Mouse (Mus musculus): ENCODE measurements around the gene 6330409D20Rik. TPM values are rescaled to one million over a fixed set of nuclear protein-coding genes. Genes with fewer than 3 reads are reported as not detected.

Gene 6330409D20Rik
- polyA plus RNA-seq (2016; fragmentation: Nextera tagmentation; extraction: Ambion mirVana) = 1.9 and 2.1 TPM in 2 replicates

GRCm38 (mm10) chr2:32740916-32741272, at the start of gene 6330409D20Rik:
Gene 6330409D20Rik (minus strand): TSS chr2:32741016.
- 5% methylated on average over 11 of the region's 11 CpGs for WGBS
- 0 out of 2 replicates have a peak, but pooled peaks have one; percentile 0 for ATAC-seq (ENCODE audit: low FRiP score)
- H3K27me3 ChIP-seq = peaks cover 20% of the 10 kb centered on the region; the same call in 1 of the 2 replicates

GRCm38 (mm10) chr2:32788581-32788980, 47.8 kb upstream of the 6330409D20Rik start:
- Histone ChIP-seq H3K9ac (no peak overlapping the region), H3K4me2 (no peak overlapping the region), H3K36me3 (replicated peaks) (peaks cover 22% of the 10 kb centered on the region), H3K27me3 (no peaks in the 10 kb centered on the region), H3K9me3 (no peaks in the 10 kb centered on the region), H3K4me1 (no peaks in the 10 kb centered on the region), H3K4me3 (replicated peaks) (no peak overlapping the region), H3K27ac (no peak overlapping the region)
- 73% methylated on average over 2 of the region's 2 CpGs for WGBS
- ATAC-seq (ENCODE audit: low FRiP score) = no peak

More at GRCm38 (mm10) chr2:32740916-32741272, at the start of gene 6330409D20Rik:
- peak within 1 kb of the TSS; percentile 77 for H3K9ac ChIP-seq
- peak within 1 kb of the TSS; percentile 96 for H3K4me2 ChIP-seq
- peaks cover 36% of the 10 kb centered on the region for H3K4me1 ChIP-seq
- H3K27ac ChIP-seq = peak within 1 kb of the TSS; percentile 88
- peaks cover 13% of the 10 kb centered on the region for H3K36me3 ChIP-seq (replicated peaks)
- H3K4me3 ChIP-seq (replicated peaks) = peak within 1 kb of the TSS; percentile 68
- no peaks in the 10 kb centered on the region for H3K9me3 ChIP-seq

GRCm38 (mm10) chr2:32787176-32787575, 46.4 kb upstream of the 6330409D20Rik start:
- Histone ChIP-seq H3K36me3 (replicated peaks) (peaks cover 18% of the 10 kb centered on the region), H3K4me2 (no peak overlapping the region), H3K9me3 (no peaks in the 10 kb centered on the region), H3K4me1 (no peaks in the 10 kb centered on the region), H3K27me3 (no peaks in the 10 kb centered on the region), H3K4me3 (replicated peaks) (no peak overlapping the region), H3K27ac (no peak overlapping the region), H3K9ac (no peak overlapping the region)
- WGBS = 62% methylated on average over 6 of the region's 6 CpGs
- ATAC-seq (ENCODE audit: low FRiP score) = no peak

- ATAC-seq (ENCODE audit: low FRiP score) = no peak
- WGBS = 71% methylated on average over 4 of the region's 4 CpGs
- no peak within 1 kb of the TSS for H3K4me3 ChIP-seq (replicated peaks)
- H3K27me3 ChIP-seq = no peaks in the 10 kb centered on the region
- no peak within 1 kb of the TSS for H3K4me2 ChIP-seq
- H3K4me1 ChIP-seq = no peaks in the 10 kb centered on the region
- H3K9me3 ChIP-seq = no peaks in the 10 kb centered on the region
- H3K9ac ChIP-seq = no peak within 1 kb of the TSS
- no peak within 1 kb of the TSS for H3K27ac ChIP-seq
- H3K36me3 ChIP-seq (replicated peaks) = no peaks in the 10 kb centered on the region
Measured at GRCm38 (mm10) chr2:32784048-32784681, 43.3 kb upstream of the 6330409D20Rik start, which contains the start of gene Cfap157. Gene Cfap157 (minus strand): TSS chr2:32784428.

GRCm38 (mm10) chr2:32781710-32782109, 40.9 kb upstream of the 6330409D20Rik start:
- no peak for ATAC-seq (ENCODE audit: low FRiP score)
- Histone ChIP-seq H3K9ac (no peak overlapping the region), H3K4me2 (no peak overlapping the region), H3K9me3 (no peaks in the 10 kb centered on the region), H3K4me1 (no peaks in the 10 kb centered on the region), H3K27me3 (peaks cover 3% of the 10 kb centered on the region; the same call in 1 of the 2 replicates), H3K27ac (no peak overlapping the region), H3K36me3 (replicated peaks) (no peaks in the 10 kb centered on the region), H3K4me3 (replicated peaks) (no peak overlapping the region)
- 77% methylated on average over 6 of the region's 6 CpGs for WGBS

GRCm38 (mm10) chr2:32779714-32780113, 38.9 kb upstream of the 6330409D20Rik start:
- H3K4me1 ChIP-seq = peaks cover 13% of the 10 kb centered on the region
- no peak overlapping the region for H3K27ac ChIP-seq
- no peaks in the 10 kb centered on the region for H3K9me3 ChIP-seq
- no peak overlapping the region for H3K4me3 ChIP-seq (replicated peaks)
- no peak overlapping the region for H3K4me2 ChIP-seq
- H3K27me3 ChIP-seq = peaks cover 9% of the 10 kb centered on the region
- 88% methylated on average over 6 of the region's 6 CpGs for WGBS
- no peak overlapping the region for H3K9ac ChIP-seq
- ATAC-seq (ENCODE audit: low FRiP score) = no peak
- H3K36me3 ChIP-seq (replicated peaks) = no peaks in the 10 kb centered on the region

- Histone ChIP-seq H3K9me3 (no peaks in the 10 kb centered on the region), H3K9ac (no peak overlapping the region), H3K4me3 (replicated peaks) (no peak overlapping the region), H3K4me2 (no peak overlapping the region), H3K36me3 (replicated peaks) (no peaks in the 10 kb centered on the region), H3K27me3 (peaks cover 9% of the 10 kb centered on the region), H3K4me1 (peaks cover 14% of the 10 kb centered on the region), H3K27ac (no peak overlapping the region)
- no peak for ATAC-seq (ENCODE audit: low FRiP score)
- WGBS = 11% methylated on average over 8 of the region's 8 CpGs
Measured at GRCm38 (mm10) chr2:32779131-32779530, 38.3 kb upstream of the 6330409D20Rik start.

GRCm38 (mm10) chr2:32778081-32778480, 37.3 kb upstream of the 6330409D20Rik start:
- 93% methylated on average over 6 of the region's 6 CpGs for WGBS
- Histone ChIP-seq H3K4me2 (no peak overlapping the region), H3K27ac (no peak overlapping the region), H3K4me1 (peaks cover 14% of the 10 kb centered on the region), H3K27me3 (peaks cover 9% of the 10 kb centered on the region), H3K4me3 (replicated peaks) (no peak overlapping the region), H3K36me3 (replicated peaks) (no peaks in the 10 kb centered on the region), H3K9ac (no peak overlapping the region), H3K9me3 (no peaks in the 10 kb centered on the region)
- no peak for ATAC-seq (ENCODE audit: low FRiP score)

- peak overlapping the region; percentile 53 for H3K9ac ChIP-seq
- H3K4me2 ChIP-seq = peak overlapping the region; percentile 68
- H3K4me3 ChIP-seq (replicated peaks) = peak overlapping the region; percentile 65
- no peak for ATAC-seq (ENCODE audit: low FRiP score)
- no peaks in the 10 kb centered on the region for H3K9me3 ChIP-seq
- peaks cover 9% of the 10 kb centered on the region for H3K27me3 ChIP-seq
- WGBS = 17% methylated on average over 22 of the region's 22 CpGs
- no peaks in the 10 kb centered on the region for H3K36me3 ChIP-seq (replicated peaks)
- H3K27ac ChIP-seq = no peak overlapping the region
- H3K4me1 ChIP-seq = peaks cover 14% of the 10 kb centered on the region
Measured at GRCm38 (mm10) chr2:32776192-32776591, 35.4 kb upstream of the 6330409D20Rik start.

- Histone ChIP-seq H3K36me3 (replicated peaks) (no peaks in the 10 kb centered on the region), H3K27me3 (peaks cover 9% of the 10 kb centered on the region), H3K9ac (peak within 1 kb of the TSS; percentile 53), H3K4me2 (peak within 1 kb of the TSS; percentile 68), H3K4me3 (replicated peaks) (peak within 1 kb of the TSS; percentile 65), H3K4me1 (peaks cover 14% of the 10 kb centered on the region), H3K27ac (no peak within 1 kb of the TSS), H3K9me3 (no peaks in the 10 kb centered on the region)
- WGBS = under 1% methylated on average over 46 of the region's 46 CpGs
- peak; percentile 99 for ATAC-seq (ENCODE audit: low FRiP score)
Measured at GRCm38 (mm10) chr2:32775359-32776074, 34.7 kb upstream of the 6330409D20Rik start, which contains the start of the genes Ttc16 and Ptrh1. Gene Ttc16 (minus strand): TSS chr2:32775633. Gene Ptrh1 (plus strand): TSS chr2:32775786.

GRCm38 (mm10) chr2:32772626-32773279, 31.9 kb upstream of the 6330409D20Rik start:
- Histone ChIP-seq H3K9me3 (no peaks in the 10 kb centered on the region), H3K4me3 (replicated peaks) (no peak overlapping the region), H3K9ac (no peak overlapping the region), H3K36me3 (replicated peaks) (no peaks in the 10 kb centered on the region), H3K4me2 (no peak overlapping the region), H3K4me1 (peaks cover 27% of the 10 kb centered on the region), H3K27ac (no peak overlapping the region), H3K27me3 (peaks cover 9% of the 10 kb centered on the region)
- no peak for ATAC-seq (ENCODE audit: low FRiP score)
- WGBS = 86% methylated on average over 8 of the region's 8 CpGs

GRCm38 (mm10) chr2:32771886-32772285, 31.1 kb upstream of the 6330409D20Rik start:
- 33% methylated on average over 12 of the region's 12 CpGs for WGBS
- no peaks in the 10 kb centered on the region for H3K9me3 ChIP-seq
- no peak overlapping the region for H3K4me2 ChIP-seq
- no peak overlapping the region for H3K27ac ChIP-seq
- H3K27me3 ChIP-seq = peaks cover 7% of the 10 kb centered on the region
- ATAC-seq (ENCODE audit: low FRiP score) = no peak
- peaks cover 27% of the 10 kb centered on the region for H3K4me1 ChIP-seq
- no peak overlapping the region for H3K4me3 ChIP-seq (replicated peaks)
- H3K9ac ChIP-seq = no peak overlapping the region
- no peaks in the 10 kb centered on the region for H3K36me3 ChIP-seq (replicated peaks)
